Mouse (Mus musculus): ENCODE measurements at regions not wholly inside any gene's neighbourhood (a gene's known extent, or its start where the extent isn't known, plus 50 kb on each side); places are given as distances from the start of the nearest gene placed in this dataset.

- Histone ChIP-seq H3K27ac (ENCODE audit: insufficient read depth, low read depth, low read length, poor library complexity, severe bottlenecking) (no peak overlapping the region), H3K9ac (ENCODE audit: insufficient read depth, low read depth, low read length, poor library complexity, severe bottlenecking) (no peak overlapping the region), H3K4me3 (ENCODE audit: insufficient read depth in 1 of 2, low read depth in 1 of 2, low read length in 2 of 2, poor library complexity in 1 of 2, severe bottlenecking in 1 of 2) (no peak overlapping the region), H3K36me3 (ENCODE audit: control insufficient read depth, insufficient read depth, low read length, poor library complexity, severe bottlenecking) (no peaks in the 10 kb centered on the region), H3K4me1 (ENCODE audit: control insufficient read depth in 2 of 2, insufficient read depth in 2 of 2, low read length in 2 of 2, poor library complexity in 1 of 2) (no peaks in the 10 kb centered on the region), H3K9me3 (ENCODE audit: control insufficient read depth, insufficient read depth, low read depth, low read length) (no peaks in the 10 kb centered on the region)
- no peak for TF ChIP-seq HCFC1 (IDR thresholded peaks at IDR 0.05; ENCODE audit: borderline replicate concordance, insufficient read depth, low read length)
- TF ChIP-seq ZC3H11A (IDR thresholded peaks at IDR 0.05; ENCODE audit: borderline replicate concordance, low read depth, low read length), result no peak
- no peak for TF ChIP-seq ZNF384 (IDR thresholded peaks at IDR 0.05; ENCODE audit: low read depth, low read length)
- TF ChIP-seq CHD2 (IDR thresholded peaks at IDR 0.05; ENCODE audit: low read depth, low read length), result no peak
- TF ChIP-seq MAFK (IDR thresholded peaks at IDR 0.05; ENCODE audit: insufficient read depth, low read depth, low read length), result no peak
- in situ Hi-C loops (cut with MboI; ENCODE audit: low sequenced_read_pairs in 2 of 2, unreplicated experiment in 2 of 2), result no loop called here
- DNase-seq (ENCODE audit: low read depth, low spot score), result no peak
Measured at GRCm38 (mm10) chr1:169872865-169873264, 55.6 kb upstream of the Ccdc190 start.

- Histone ChIP-seq H3K36me3 (ENCODE audit: control insufficient read depth, insufficient read depth, low read length, poor library complexity, severe bottlenecking) (no peaks in the 10 kb centered on the region), H3K9ac (ENCODE audit: insufficient read depth, low read depth, low read length, poor library complexity, severe bottlenecking) (no peak overlapping the region), H3K9me3 (ENCODE audit: control insufficient read depth, insufficient read depth, low read depth, low read length) (no peaks in the 10 kb centered on the region), H3K27ac (ENCODE audit: insufficient read depth, low read depth, low read length, poor library complexity, severe bottlenecking) (no peak overlapping the region), H3K4me1 (ENCODE audit: control insufficient read depth in 2 of 2, insufficient read depth in 2 of 2, low read length in 2 of 2, poor library complexity in 1 of 2) (no peaks in the 10 kb centered on the region), H3K4me3 (ENCODE audit: insufficient read depth in 1 of 2, low read depth in 1 of 2, low read length in 2 of 2, poor library complexity in 1 of 2, severe bottlenecking in 1 of 2) (no peak overlapping the region)
- no peak for DNase-seq (ENCODE audit: low read depth, low spot score)
- in situ Hi-C loops (cut with MboI; ENCODE audit: low sequenced_read_pairs in 2 of 2, unreplicated experiment in 2 of 2), result no loop called here
- TF ChIP-seq CHD2 (IDR thresholded peaks at IDR 0.05; ENCODE audit: low read depth, low read length), result no peak
Measured at GRCm38 (mm10) chr1:169868636-169869035, 59.8 kb upstream of the Ccdc190 start.

- H3K36me3 ChIP-seq (ENCODE audit: control insufficient read depth, insufficient read depth, low read length, poor library complexity, severe bottlenecking), result no peaks in the 10 kb centered on the region
- no peak for DNase-seq (ENCODE audit: low read depth, low spot score)
- H3K9me3 ChIP-seq (ENCODE audit: control insufficient read depth, insufficient read depth, low read depth, low read length), result no peaks in the 10 kb centered on the region
- in situ Hi-C loops (cut with MboI; ENCODE audit: low sequenced_read_pairs in 2 of 2, unreplicated experiment in 2 of 2), result no loop called here
- H3K27ac ChIP-seq (ENCODE audit: insufficient read depth, low read depth, low read length, poor library complexity, severe bottlenecking), result no peak overlapping the region
- H3K9ac ChIP-seq (ENCODE audit: insufficient read depth, low read depth, low read length, poor library complexity, severe bottlenecking), result no peak overlapping the region
- H3K4me3 ChIP-seq (ENCODE audit: insufficient read depth in 1 of 2, low read depth in 1 of 2, low read length in 2 of 2, poor library complexity in 1 of 2, severe bottlenecking in 1 of 2), result no peak overlapping the region
- no peaks in the 10 kb centered on the region for H3K4me1 ChIP-seq (ENCODE audit: control insufficient read depth in 2 of 2, insufficient read depth in 2 of 2, low read length in 2 of 2, poor library complexity in 1 of 2)
- TF ChIP-seq CHD2 (IDR thresholded peaks at IDR 0.05; ENCODE audit: low read depth, low read length), result no peak
- no peak for TF ChIP-seq MAFK (IDR thresholded peaks at IDR 0.05; ENCODE audit: insufficient read depth, low read depth, low read length)
- TF ChIP-seq ZNF384 (IDR thresholded peaks at IDR 0.05; ENCODE audit: low read depth, low read length), result no peak
- TF ChIP-seq HCFC1 (IDR thresholded peaks at IDR 0.05; ENCODE audit: borderline replicate concordance, insufficient read depth, low read length), result no peak
- no peak for TF ChIP-seq ZC3H11A (IDR thresholded peaks at IDR 0.05; ENCODE audit: borderline replicate concordance, low read depth, low read length)
Measured at GRCm38 (mm10) chr1:169867453-169867852, 61.0 kb upstream of the Ccdc190 start.

- Histone ChIP-seq H3K9me3 (ENCODE audit: control insufficient read depth, insufficient read depth, low read depth, low read length) (no peaks in the 10 kb centered on the region), H3K4me1 (ENCODE audit: control insufficient read depth in 2 of 2, insufficient read depth in 2 of 2, low read length in 2 of 2, poor library complexity in 1 of 2) (no peaks in the 10 kb centered on the region), H3K36me3 (ENCODE audit: control insufficient read depth, insufficient read depth, low read length, poor library complexity, severe bottlenecking) (no peaks in the 10 kb centered on the region), H3K9ac (ENCODE audit: insufficient read depth, low read depth, low read length, poor library complexity, severe bottlenecking) (no peak overlapping the region), H3K27ac (ENCODE audit: insufficient read depth, low read depth, low read length, poor library complexity, severe bottlenecking) (no peak overlapping the region), H3K4me3 (ENCODE audit: insufficient read depth in 1 of 2, low read depth in 1 of 2, low read length in 2 of 2, poor library complexity in 1 of 2, severe bottlenecking in 1 of 2) (no peak overlapping the region)
- no peak for DNase-seq (ENCODE audit: low read depth, low spot score)
- in situ Hi-C loops (cut with MboI; ENCODE audit: low sequenced_read_pairs in 2 of 2, unreplicated experiment in 2 of 2), result no loop called here
- no peak for TF ChIP-seq HCFC1 (IDR thresholded peaks at IDR 0.05; ENCODE audit: borderline replicate concordance, insufficient read depth, low read length)
- TF ChIP-seq ZC3H11A (IDR thresholded peaks at IDR 0.05; ENCODE audit: borderline replicate concordance, low read depth, low read length), result no peak
- no peak for TF ChIP-seq CHD2 (IDR thresholded peaks at IDR 0.05; ENCODE audit: low read depth, low read length)
- no peak for TF ChIP-seq ZNF384 (IDR thresholded peaks at IDR 0.05; ENCODE audit: low read depth, low read length)
- TF ChIP-seq MAFK (IDR thresholded peaks at IDR 0.05; ENCODE audit: insufficient read depth, low read depth, low read length), result no peak
Measured at GRCm38 (mm10) chr1:169866840-169867239, 61.6 kb upstream of the Ccdc190 start.

GRCm38 (mm10) chr1:169859041-169859440 is 69.4 kb upstream of the Ccdc190 start:
- H3K4me3 ChIP-seq (ENCODE audit: insufficient read depth in 1 of 2, low read depth in 1 of 2, low read length in 2 of 2, poor library complexity in 1 of 2, severe bottlenecking in 1 of 2), result no peak overlapping the region
- in situ Hi-C loops (cut with MboI; ENCODE audit: low sequenced_read_pairs in 2 of 2, unreplicated experiment in 2 of 2), result no loop called here
- no peaks in the 10 kb centered on the region for H3K9me3 ChIP-seq (ENCODE audit: control insufficient read depth, insufficient read depth, low read depth, low read length)
- no peak overlapping the region for H3K9ac ChIP-seq (ENCODE audit: insufficient read depth, low read depth, low read length, poor library complexity, severe bottlenecking)
- no peaks in the 10 kb centered on the region for H3K4me1 ChIP-seq (ENCODE audit: control insufficient read depth in 2 of 2, insufficient read depth in 2 of 2, low read length in 2 of 2, poor library complexity in 1 of 2)
- no peak for DNase-seq (ENCODE audit: low read depth, low spot score)
- no peak overlapping the region for H3K27ac ChIP-seq (ENCODE audit: insufficient read depth, low read depth, low read length, poor library complexity, severe bottlenecking)
- TF ChIP-seq CHD2 (IDR thresholded peaks at IDR 0.05; ENCODE audit: low read depth, low read length), result no peak
- no peaks in the 10 kb centered on the region for H3K36me3 ChIP-seq (ENCODE audit: control insufficient read depth, insufficient read depth, low read length, poor library complexity, severe bottlenecking)
